14 mouse cellular contexts compared by ENCODE assay signal in the genomic region with DNA sequence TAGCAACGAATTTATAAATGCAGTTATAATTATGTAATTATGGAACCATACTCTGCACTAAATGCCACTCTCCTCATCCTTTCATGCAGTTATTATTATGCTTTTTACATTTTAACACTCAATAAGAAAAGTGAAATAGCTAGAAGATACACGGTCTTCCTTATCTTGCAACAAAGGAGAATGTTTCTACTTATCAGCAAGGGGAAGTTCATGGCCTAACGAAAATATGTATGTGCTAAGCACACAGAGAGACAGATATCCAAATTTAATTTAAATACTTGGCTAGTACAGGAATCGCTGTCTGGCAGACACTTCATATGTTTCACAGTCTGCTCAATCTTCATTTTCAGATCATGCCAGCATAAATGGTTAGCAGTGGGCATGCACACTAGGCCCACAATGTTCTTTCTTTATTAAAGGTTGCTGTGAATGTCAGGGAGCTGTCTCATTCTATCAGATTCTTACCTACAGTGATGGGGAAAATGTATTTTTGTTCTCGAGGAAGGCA.
"Had no signal": no experiment of that assay in that cellular context is flagged by ENCODE, and none has a peak within 500 bp of the region (broad histone marks: within the 10 kb centered on the region; RNA-seq: fewer than 3 reads in every experiment).

No protein-coding gene starts in this region.

- H3K4me2 ChIP-seq: limb, embryonic 13.5 days; neural tube, embryonic 12.5 days had no signal

- H3K4me3 ChIP-seq: limb, embryonic 13.5 days; midbrain, embryonic 10.5 days; neural tube, embryonic 12.5 days had no signal

- H3K27ac ChIP-seq: limb, embryonic 13.5 days; liver, embryonic 14.5 days; midbrain, embryonic 10.5 days; neural tube, embryonic 12.5 days; stomach, postnatal 0 days had no signal

- H3K9ac ChIP-seq: limb, embryonic 13.5 days; liver, embryonic 14.5 days; neural tube, embryonic 12.5 days had no signal

- H3K27me3 ChIP-seq: limb, embryonic 13.5 days; neural tube, embryonic 12.5 days had no signal

- H3K9me3 ChIP-seq: limb, embryonic 13.5 days; midbrain, embryonic 10.5 days; neural tube, embryonic 12.5 days had no signal

- DNase-seq: kidney, adult 8-10 months; kidney, postnatal 25 days; left cerebral cortex, postnatal 4 days; lung, adult 18-20 months; lung, postnatal 4 days; midbrain, embryonic 14.5 days; thymus, postnatal 25 days had no signal

- H3K36me3 ChIP-seq: limb, embryonic 13.5 days; midbrain, embryonic 10.5 days; neural tube, embryonic 12.5 days had no signal

- H3K4me1 ChIP-seq: limb, embryonic 13.5 days; midbrain, embryonic 10.5 days; neural tube, embryonic 12.5 days had no signal

- ATAC-seq: intestine, postnatal 0 days; lung, postnatal 0 days had no signal
